Mouse (Mus musculus) kidney, postnatal 0 days (tissue): Measurements from ENCODE around the gene Rnase1. TPM values are rescaled to one million over a fixed set of nuclear protein-coding genes. Genes with fewer than 3 reads are reported as not detected.
"Not testable (repeated sequence)": the region's sequence is repeated elsewhere in the genome, so short reads cannot be mapped to it uniquely, and the experiment has no call there.

Source experiments
- ATAC-seq: fragments of 200-750 bp; cut with Nextera tagmentation; replicated peaks from 2 replicates; pipeline ENCODE4 v1.8.0; 2017; ENCODE audit warnings: low read depth, moderate number of reproducible peaks, moderate TSS enrichment, moderate library complexity; ENCODE audit not compliant: low FRiP score
- DNase-seq: peaks from one replicate; pipeline ENCODE4 v3.0.0-alpha.2; 2016; ENCODE audit warnings: low spot score
- H3K27ac ChIP-seq: fragments of 300-500 bp; sonication (generic); 2 replicates; pipeline ENCODE4 v1.5.1; 2014; ENCODE audit warnings: mild to moderate bottlenecking
- H3K27me3 ChIP-seq: fragments of 300-500 bp; sonication (generic); 2 replicates; pipeline ENCODE4 v1.6.1; 2014; ENCODE audit warnings: low read length, mixed read lengths; ENCODE audit not compliant: insufficient read depth
- H3K36me3 ChIP-seq: fragments of 300-500 bp; sonication (generic); 2 replicates; pipeline ENCODE4 v1.6.1; 2014; ENCODE audit warnings: low read length, mixed read lengths; ENCODE audit not compliant: insufficient read depth
- H3K4me1 ChIP-seq: fragments of 300-500 bp; sonication (generic); replicated peaks from 2 replicates; pipeline ENCODE4 v1.6.1; 2014; ENCODE audit warnings: antibody characterized with exemption, low read length, mixed read lengths; ENCODE audit not compliant: insufficient read depth
- H3K4me2 ChIP-seq: fragments of 300-500 bp; sonication (generic); 2 replicates; pipeline ENCODE4 v1.6.1; 2014; ENCODE audit warnings: mild to moderate bottlenecking, low read length, moderate library complexity, mixed read lengths
- H3K4me3 ChIP-seq: fragments of 300-500 bp; sonication (generic); replicated peaks from 2 replicates; pipeline ENCODE4 v1.5.1; 2014; ENCODE audit warnings: low read depth, low read length
- H3K9ac ChIP-seq: fragments of 300-500 bp; sonication (generic); 2 replicates; pipeline ENCODE4 v1.6.1; 2014; ENCODE audit warnings: low read depth, low read length
- H3K9me3 ChIP-seq: fragments of 300-500 bp; sonication (generic); replicated peaks from 2 replicates; pipeline ENCODE4 v1.6.1; 2016; ENCODE audit warnings: low read length, inconsistent platforms, mixed read lengths
- CTCF ChIP-seq: IDR thresholded peaks from 2 replicates; pipeline ENCODE4 v1.5.1; 2016; ENCODE audit warnings: antibody characterized with exemption, low read depth, mild to moderate bottlenecking, moderate library complexity
- WGBS: fragments of 180-500 bp; shearing (Covaris S2); extraction: QIAGEN DNeasy Blood & Tissue Kit; methylation state at CpG from one replicate; pipeline ENCODE4 v1.1.7; 2014; 5-methylcytosine and 5-hydroxymethylcytosine counted together
- polyA plus RNA-seq: library from polyadenylated mRNA; unstranded; fragments of >200 nt; fragmentation: Nextera tagmentation; extraction: Ambion mirVana; gene quantifications from 2 replicates; pipeline ENCODE4 v1.2.1, GENCODE M21; 2015

Gene Rnase1
- 0.51 and 1.0 TPM in 2 replicates for polyA plus RNA-seq

- no peaks in the 10 kb centered on the region for H3K27me3 ChIP-seq
- H3K27ac ChIP-seq = no peak within 1 kb of the TSS
- no peaks in the 10 kb centered on the region for H3K4me1 ChIP-seq
- no peak within 1 kb of the TSS for H3K4me2 ChIP-seq
- H3K36me3 ChIP-seq = no peaks in the 10 kb centered on the region
- H3K9ac ChIP-seq = no peak within 1 kb of the TSS
- H3K9me3 ChIP-seq = no peaks in the 10 kb centered on the region
- ATAC-seq (no peak), DNase-seq (no peak)
- TF ChIP-seq CTCF = no peak
- no peak within 1 kb of the TSS for H3K4me3 ChIP-seq
- WGBS = 70% methylated on average over 2 of the region's 2 CpGs
Observed at GRCm38 (mm10) chr14:51146685-51147084, at the start of gene Rnase1. TSS of gene Rnase1 (minus strand) at chr14:51146785.

- Histone ChIP-seq H3K9me3 (no peaks in the 10 kb centered on the region), H3K27me3 (no peaks in the 10 kb centered on the region), H3K36me3 (no peaks in the 10 kb centered on the region), H3K4me1 (no peaks in the 10 kb centered on the region), H3K4me2 (no peak overlapping the region), H3K9ac (no peak overlapping the region), H3K4me3 (no peak overlapping the region), H3K27ac (no peak overlapping the region)
- 85% methylated on average over 4 of the region's 4 CpGs for WGBS
- ATAC-seq (no peak), DNase-seq (no peak)
- TF ChIP-seq CTCF = no peak
Observed at GRCm38 (mm10) chr14:51195681-51196080, 49.1 kb upstream of the Rnase1 start.

- H3K9me3 ChIP-seq, DNase-seq, H3K27me3 ChIP-seq, H3K4me3 ChIP-seq, H3K4me1 ChIP-seq, ATAC-seq, H3K9ac ChIP-seq, H3K4me2 ChIP-seq, H3K36me3 ChIP-seq, H3K27ac ChIP-seq: not testable (repeated sequence)
- 87% methylated on average over 2 of the region's 2 CpGs for WGBS
Observed at GRCm38 (mm10) chr14:51181051-51181450, 34.5 kb upstream of the Rnase1 start.

GRCm38 (mm10) chr14:51173843-51174242 lies 27.3 kb upstream of the Rnase1 start:
- Histone ChIP-seq H3K9me3 (no peaks in the 10 kb centered on the region), H3K27ac (no peak overlapping the region), H3K4me3 (no peak overlapping the region), H3K4me2 (no peak overlapping the region), H3K9ac (no peak overlapping the region), H3K4me1 (no peaks in the 10 kb centered on the region), H3K36me3 (no peaks in the 10 kb centered on the region), H3K27me3 (no peaks in the 10 kb centered on the region)
- WGBS = 41% methylated on average over 4 of the region's 4 CpGs
- DNase-seq = no peak
- no peak for ATAC-seq
- TF ChIP-seq CTCF = no peak

- not testable (repeated sequence) for H3K4me3 ChIP-seq, ATAC-seq, H3K4me2 ChIP-seq, H3K9me3 ChIP-seq, H3K9ac ChIP-seq, DNase-seq, H3K36me3 ChIP-seq, H3K27me3 ChIP-seq, H3K27ac ChIP-seq, H3K4me1 ChIP-seq
- 61% methylated on average over 4 of the region's 4 CpGs for WGBS
Observed at GRCm38 (mm10) chr14:51172947-51173346, 26.4 kb upstream of the Rnase1 start.

- not testable (repeated sequence) for H3K9me3 ChIP-seq, H3K27ac ChIP-seq, H3K27me3 ChIP-seq, H3K9ac ChIP-seq, H3K4me2 ChIP-seq, H3K4me3 ChIP-seq, H3K4me1 ChIP-seq, H3K36me3 ChIP-seq
- TF ChIP-seq CTCF = peak; percentile 73
- WGBS = 41% methylated on average over 9 of the region's 9 CpGs
- ATAC-seq = 0 out of 2 replicates have a peak, but pooled peaks have one; percentile 30
- DNase-seq = peak; percentile 64
Observed at GRCm38 (mm10) chr14:51172095-51172865, 25.7 kb upstream of the Rnase1 start.

- no peaks in the 10 kb centered on the region for H3K27me3 ChIP-seq
- no peak for ATAC-seq
Observed at GRCm38 (mm10) chr14:51166068-51166467, 19.5 kb upstream of the Rnase1 start.

More at GRCm38 (mm10) chr14:51166068-51166467, 19.5 kb upstream of the Rnase1 start:
- TF ChIP-seq CTCF = no peak
- no peak for DNase-seq
- Histone ChIP-seq H3K4me1 (no peaks in the 10 kb centered on the region), H3K9ac (no peak overlapping the region), H3K27ac (no peak overlapping the region), H3K9me3 (no peaks in the 10 kb centered on the region), H3K4me3 (no peak overlapping the region), H3K4me2 (no peak overlapping the region), H3K36me3 (no peaks in the 10 kb centered on the region)
